Mouse (Mus musculus): ENCODE data around the gene Exoc6.

- no peak for TF ChIP-seq POLR2A (IDR thresholded peaks at IDR 0.05; ENCODE audit: insufficient read length, low read depth)
- no peak for TF ChIP-seq CEBPB (IDR thresholded peaks at IDR 0.05; ENCODE audit: insufficient read depth, poor library complexity, severe bottlenecking)
- TF ChIP-seq USF1 (IDR thresholded peaks at IDR 0.05; ENCODE audit: low read depth), result no peak
- TF ChIP-seq POLR2AphosphoS2 (IDR thresholded peaks at IDR 0.05; ENCODE audit: insufficient read length, low read depth), result no peak
- TF ChIP-seq E2F4 (IDR thresholded peaks at IDR 0.05; ENCODE audit: insufficient read depth), result no peak
- TF ChIP-seq MAX (IDR thresholded peaks at IDR 0.05; ENCODE audit: low read depth), result no peak
Measured at GRCm38 (mm10) chr19:37543537-37544326, 6.5 kb upstream of the Exoc6 start.

Measured in myocyte (in vitro differentiated cells).